Mouse (Mus musculus) urinary bladder, postnatal 10 days (tissue): ENCODE data around the gene Poc1a.

Source experiments
- DNase-seq: peaks from one replicate; pipeline ENCODE4 v3.0.0; 2022; ENCODE audit warnings: low spot score

Gene Poc1a

DNA sequence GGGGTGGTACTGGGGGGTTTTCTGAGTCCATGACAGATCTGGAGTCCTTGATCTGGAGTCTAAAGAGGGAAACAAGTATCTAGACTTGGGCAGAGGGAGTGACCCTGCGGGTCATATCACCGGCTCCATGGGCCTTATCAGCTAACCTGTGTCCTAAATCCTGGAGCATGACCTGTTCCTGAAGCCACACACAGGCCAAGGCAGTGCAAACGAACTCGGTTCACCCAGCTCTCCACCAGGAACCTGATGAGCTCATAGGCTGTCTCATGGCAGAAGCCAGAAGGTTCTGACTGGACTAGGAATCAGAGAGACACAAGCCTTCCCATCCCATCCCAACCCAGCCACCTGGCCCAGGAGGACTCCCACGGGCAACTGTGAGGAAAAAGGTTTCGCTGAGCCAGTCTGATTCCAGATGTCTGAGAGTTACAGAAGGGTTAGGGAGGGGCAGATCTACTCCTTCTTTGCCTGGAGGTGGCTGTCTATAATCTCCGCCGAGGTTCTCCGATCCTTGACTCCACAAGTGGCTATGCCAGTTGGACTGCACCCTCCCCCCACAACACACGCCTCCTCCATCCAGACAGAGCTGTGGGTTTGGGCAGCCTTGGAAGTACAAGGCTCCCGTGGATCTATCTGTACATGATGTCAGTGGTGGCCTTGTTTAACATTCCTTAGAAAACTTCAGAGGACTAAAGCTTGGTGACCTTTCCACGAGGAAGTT lies 15.3 kb upstream of the Poc1a start:
- DNase-seq, result no peak

DNA sequence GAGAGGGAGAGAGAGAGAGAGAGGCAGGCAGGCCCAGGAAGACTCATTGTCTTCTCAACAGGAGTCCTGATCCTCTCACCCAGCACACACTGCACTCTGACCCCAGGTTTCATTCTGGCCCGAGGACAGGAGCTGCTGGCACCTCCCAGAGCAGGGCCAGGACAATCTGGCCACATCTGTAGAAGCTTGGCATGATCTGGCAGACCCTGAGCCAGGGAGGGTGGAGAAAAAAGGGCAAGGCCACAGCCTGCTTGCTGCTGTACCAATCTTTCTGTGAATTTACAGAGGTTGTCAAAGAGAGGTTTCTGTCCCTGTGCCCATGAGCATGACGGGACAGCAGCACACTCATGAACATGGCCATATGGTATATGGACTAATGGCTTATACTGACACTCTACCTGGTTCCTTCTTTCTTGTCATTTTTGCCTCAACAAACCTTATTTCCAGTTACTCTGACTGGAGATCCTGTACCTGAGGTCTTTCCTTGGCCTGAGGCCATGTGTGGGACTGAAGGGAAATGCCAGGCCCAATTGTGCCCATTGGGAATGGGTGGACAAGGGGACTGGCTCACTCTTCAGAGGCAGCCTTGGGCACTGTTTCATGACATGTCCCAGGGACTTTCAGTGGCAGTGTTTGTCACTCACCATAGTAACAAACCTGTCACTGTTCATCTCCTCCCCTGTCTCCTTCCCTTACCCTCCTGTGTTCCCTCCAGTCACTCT lies 13.8 kb upstream of the Poc1a start:
- no peak for DNase-seq

DNA sequence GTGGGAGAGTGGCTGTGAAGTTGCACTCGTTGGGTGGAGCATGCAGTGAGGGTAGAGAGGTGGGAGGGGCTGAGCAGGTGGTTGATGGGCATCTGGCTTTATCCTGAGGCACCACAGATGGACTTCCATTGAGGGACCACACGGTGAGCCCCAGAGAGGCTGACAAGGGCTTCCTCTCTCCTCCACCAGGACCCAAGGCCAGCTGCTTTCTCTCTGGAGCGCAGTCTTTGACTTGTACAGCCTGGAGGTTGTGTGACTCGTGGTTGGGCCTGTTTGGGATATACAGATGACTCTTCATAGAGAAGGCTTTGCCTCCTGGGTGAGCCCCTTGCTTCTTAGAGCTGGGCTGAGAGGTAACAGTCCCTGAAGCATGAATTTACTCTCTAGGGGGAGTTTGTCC lies 12.4 kb upstream of the Poc1a start:
- DNase-seq, result no peak

DNA sequence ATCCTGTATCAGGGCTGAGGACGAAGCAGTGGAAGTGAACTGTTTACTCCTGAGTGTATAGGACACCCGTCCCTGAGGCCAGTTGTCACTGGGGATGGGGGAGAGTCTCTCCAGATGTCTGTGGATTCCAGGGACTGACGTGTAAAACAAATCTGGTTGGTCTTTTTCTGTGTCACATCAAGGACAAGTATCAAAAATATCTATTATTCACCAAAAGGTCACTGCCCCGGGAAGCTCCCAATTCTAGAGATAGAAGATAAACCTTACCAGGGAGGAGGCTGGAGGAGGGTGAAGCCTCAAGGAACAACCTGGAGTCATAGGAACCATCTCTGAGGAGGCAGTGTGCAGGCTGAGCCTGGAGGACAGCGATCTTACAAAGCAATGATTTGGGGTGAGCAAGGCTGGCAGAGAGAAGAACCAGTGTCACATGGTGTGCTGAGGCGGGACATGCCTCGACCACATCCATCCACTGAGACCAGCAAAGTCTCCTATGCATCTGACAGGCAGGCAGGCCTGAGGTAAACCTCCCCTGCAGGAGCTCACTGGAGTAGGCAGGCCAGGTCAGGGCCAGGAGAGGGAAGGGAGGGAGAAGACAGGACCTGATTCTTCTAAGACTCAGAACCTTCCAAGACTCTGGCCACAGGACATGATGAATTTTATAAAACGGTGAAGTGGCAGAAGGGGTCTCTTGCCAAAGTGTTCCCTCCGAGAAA lies 11.6 kb upstream of the Poc1a start:
- DNase-seq, result no peak

DNA sequence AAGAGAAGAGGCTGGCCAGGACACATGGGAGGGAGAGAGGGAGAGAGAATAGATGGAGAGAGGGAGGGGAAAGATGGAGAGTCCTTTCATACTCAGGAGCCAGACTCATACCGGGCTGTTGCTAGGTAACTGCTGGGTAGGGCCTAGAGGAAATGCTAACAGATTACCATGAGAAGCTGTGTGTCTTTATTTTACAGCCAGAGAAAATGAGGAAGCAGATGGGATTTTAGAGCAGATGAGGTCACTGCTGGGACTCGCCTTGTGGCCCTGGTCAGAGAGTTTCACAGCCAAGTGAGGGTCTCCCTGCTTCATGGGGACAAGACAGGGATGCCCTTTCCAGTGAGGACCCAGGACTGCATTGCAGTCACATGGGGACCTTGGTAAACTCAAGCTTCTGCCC lies 11.0 kb upstream of the Poc1a start:
- DNase-seq, result no peak

DNA sequence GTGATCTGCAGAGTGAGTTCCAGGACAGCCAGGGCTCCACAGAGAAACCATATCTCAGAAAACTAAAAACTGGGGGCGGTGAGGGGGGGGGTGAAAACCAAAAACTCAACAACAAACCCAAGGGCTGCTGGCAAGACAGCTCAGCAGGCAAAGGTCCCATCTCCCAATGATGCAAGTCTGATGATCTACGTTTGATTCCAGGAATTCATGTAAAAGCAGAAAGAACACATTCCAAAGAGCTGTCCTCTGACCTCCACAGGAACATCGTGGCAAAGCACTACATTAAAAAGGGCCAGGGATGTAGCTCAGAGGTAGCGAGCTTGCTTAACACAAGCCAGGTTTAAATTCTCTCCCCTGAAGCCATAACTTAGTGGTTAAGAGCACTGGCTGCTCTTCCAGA lies 10.2 kb upstream of the Poc1a start:
- no peak for DNase-seq

DNA sequence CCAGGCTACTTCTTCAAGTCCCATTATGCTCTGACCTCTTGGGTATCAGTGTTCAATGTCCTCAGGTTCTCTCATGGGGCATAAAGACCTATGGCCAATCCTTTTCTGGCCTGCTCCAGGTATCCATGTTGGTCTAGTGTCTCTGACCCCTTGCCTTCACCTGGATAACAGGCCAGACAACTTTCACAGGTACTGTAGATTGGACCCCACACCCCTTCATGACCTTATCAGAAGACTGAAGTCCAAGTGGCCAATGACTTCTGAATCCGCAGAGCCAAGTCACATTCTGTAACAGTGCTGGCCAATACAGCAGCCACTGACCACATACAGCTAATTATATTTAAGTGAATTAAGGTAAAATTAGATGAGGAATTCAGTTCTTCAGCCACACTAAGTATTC lies 8.6 kb upstream of the Poc1a start:
- no peak for DNase-seq

DNA sequence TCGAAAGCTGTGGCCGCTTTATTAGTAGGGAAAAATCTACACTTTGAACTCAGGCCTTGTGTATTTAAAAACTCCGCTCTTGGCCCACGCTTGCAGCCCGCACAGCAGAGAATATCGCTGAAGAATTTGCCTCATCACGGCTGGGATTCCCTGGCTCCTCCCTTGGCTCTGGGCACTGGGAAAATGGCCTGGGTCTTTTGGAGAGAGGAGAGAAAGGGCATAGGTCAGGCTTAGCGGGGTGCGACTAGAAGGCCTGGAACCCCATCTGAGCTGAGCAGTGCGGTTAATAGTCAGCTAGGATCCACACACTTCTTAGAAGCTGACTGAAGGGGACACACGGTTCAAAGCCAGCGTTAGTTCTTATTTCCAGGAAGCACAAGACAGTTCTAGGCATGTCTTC lies 7.6 kb upstream of the Poc1a start:
- DNase-seq, result no peak

DNA sequence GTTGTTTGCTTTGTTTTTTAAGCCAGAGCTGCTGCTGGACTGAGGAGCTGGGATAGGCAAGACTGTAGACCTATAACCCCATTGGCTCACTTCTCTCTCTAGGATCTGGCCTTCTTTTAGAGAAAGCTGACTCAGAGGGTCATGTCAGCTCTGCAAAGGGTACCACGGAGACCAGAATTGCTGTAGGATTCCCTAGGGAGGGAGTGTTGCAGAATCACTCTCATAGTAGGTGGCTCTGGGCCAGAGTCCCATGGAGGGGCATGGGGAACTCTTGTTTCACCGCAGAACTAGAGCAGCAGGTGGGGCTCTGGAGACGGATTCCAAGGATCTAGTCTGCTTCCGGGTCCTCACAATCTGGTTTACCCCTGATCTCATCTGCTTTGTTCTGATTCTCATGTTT lies 7.1 kb upstream of the Poc1a start:
- DNase-seq, result no peak

DNA sequence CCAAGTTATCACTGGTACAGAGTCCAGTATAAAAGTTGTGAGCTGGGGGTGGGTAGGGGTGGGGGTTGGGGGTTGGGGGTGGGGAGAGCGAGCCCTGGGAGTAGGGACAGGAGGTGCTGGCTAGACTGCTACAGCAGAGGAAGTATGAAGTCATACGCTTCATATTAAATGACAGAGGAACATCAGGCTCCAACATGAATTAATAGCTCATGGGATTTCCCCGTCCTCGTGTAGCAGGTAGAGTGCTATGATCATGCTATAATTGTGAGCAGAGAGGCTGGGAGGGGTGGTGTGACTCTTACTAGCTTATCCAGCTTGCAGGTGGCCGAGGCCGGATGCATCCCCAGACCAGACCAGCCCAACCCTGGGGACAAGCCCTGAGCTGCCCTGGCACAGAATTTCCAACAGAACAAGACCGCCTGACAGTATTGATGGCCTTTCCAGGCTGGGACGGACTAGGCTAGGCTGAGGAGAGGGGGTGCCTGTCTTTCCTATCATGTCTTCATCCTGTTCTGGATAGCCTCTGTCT lies 6.1 kb upstream of the Poc1a start:
- no peak for DNase-seq

DNA sequence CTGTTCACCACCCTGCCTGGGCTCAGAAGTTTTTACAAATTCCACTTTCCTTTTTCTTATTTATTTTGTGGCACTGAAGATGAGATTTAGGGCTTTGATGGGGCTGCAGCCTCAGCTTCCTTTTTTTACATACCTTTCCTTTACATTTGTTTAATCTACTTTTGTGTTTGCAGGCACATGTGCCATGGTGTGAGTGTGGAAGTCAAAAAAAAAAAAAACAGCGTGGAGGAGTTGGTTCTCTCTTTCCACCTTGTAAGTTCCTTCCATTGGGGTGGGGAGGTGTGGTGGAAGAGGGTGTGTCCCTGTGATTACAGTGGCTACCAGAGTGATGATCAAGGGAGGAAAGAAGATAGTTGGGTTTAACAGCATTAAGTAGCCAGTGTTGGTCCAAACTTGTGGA lies 5.1 kb upstream of the Poc1a start:
- DNase-seq, result no peak

DNA sequence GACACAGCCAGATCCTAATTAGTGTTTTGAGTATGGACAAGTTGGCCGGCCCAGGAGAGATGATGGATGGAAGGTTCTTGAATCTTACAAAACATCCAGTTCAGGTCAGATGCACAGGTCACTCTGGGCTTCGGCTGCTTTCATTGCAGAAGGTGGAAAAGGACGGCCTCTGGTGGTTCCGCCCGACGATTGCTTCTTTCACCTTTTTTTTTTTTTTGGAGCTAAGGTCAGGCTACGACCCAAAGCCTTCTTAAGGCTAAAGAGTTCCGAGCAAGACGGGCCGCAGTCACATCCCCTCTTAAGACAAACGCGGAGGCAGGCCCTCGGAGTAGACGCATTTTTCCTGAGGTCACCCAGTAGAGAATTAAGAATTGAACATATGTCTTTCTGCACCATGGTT lies 475 bp upstream of the Poc1a start:
- no peak for DNase-seq

DNA sequence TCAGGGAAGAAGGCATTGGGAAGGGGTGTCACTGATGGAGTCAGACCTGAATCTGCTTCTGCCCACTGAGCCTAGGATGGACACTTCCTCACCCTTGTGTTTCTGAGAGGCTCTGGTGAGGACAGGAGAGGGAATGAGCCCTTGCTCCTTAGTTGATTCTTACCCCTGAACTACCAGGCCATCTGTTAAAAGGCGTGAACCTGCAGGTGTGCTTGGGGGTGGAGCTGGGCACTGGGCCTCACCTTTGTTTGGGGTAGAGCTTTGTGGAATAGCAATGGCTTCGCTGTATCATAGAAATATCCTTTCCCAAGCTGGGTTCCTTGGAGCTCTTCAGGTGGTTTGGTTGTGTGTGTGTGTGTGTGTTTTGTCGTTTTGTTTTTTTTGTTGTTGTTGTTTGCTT lies 1.2 kb downstream of the Poc1a start:
- DNase-seq, result no peak

DNA sequence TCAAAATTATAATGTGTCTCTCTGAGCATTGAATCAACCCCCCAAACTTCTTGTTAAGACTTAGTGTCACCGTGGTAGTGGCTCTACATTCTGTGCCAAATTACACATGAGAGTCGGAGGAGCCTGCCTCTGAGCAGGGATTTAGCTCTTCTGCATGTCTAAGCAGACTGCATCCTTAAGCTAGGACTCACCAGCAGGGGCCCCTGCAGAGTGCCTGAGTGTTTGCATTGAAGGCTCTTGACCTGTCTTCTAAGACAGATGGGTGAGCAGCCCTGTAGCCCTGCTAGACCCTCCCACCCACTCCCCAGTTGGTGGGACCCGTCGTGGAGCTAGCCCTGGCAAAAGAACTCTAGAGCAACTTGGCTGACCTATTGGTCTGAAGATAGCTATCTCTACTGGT lies 6.3 kb downstream of the Poc1a start:
- DNase-seq, result no peak

DNA sequence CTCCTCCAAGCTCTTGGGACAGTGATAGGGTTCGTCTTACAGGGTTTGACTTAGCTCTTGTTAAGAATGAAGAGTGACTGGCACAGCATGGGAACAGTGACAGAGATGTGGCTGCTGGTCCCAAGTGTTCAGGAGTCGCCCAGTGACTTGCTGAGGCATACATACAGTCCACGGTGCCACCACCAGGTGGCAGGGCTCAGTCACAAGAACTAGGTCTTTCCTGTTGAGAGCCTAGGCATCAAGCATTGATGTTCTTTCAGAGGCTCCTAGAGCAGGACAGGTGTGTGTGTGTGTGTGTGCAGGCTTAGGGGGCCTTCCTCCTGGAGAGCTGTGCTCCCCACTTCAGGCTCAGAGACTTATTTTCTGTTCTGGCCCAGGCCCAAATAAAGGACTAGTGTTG lies 8.0 kb downstream of the Poc1a start:
- no peak for DNase-seq

DNA sequence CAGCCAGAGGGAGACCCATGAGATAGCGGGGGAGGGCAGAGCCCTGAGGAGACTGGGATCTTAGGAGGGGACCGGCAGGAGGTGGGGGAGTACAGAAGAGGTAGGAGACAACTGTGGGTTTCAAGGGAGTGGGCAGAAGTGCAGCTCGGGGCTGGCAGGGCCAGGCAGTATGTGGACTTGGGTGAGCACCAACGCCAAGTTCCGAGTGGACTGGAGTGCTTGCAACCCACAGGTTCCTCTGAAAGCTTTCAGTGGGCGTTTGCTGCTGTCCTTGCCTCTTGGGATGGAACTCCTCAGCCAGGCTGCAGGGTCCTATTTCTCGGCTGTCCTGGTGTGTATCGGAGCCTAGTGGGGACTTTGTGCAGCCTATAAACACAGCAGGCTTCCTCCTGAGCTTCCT lies 9.0 kb downstream of the Poc1a start:
- no peak for DNase-seq

DNA sequence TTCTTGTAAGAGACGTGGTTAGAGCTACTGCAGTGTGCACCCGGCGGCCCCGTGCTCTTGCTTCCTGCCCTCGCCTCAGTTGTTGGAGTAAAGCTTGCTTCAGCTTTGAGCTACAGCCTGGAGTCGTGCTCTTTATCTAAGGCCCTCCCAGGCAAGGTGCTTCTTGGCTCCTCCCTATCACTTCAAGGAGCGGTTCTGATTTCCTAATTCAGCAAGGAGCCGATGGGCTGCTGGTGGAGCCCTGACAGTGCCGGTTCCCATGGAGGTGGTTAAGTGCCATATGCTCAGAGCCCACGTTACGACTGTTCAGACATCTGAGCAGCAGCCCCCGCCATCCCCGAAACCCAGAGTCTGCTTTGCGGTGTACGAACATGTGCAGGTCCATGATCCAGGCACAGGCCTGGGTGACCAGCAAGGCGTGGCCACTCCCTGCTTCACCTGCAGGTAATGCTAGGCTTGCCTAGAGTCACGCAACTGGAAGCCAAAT lies 9.8 kb downstream of the Poc1a start:
- no peak for DNase-seq

DNA sequence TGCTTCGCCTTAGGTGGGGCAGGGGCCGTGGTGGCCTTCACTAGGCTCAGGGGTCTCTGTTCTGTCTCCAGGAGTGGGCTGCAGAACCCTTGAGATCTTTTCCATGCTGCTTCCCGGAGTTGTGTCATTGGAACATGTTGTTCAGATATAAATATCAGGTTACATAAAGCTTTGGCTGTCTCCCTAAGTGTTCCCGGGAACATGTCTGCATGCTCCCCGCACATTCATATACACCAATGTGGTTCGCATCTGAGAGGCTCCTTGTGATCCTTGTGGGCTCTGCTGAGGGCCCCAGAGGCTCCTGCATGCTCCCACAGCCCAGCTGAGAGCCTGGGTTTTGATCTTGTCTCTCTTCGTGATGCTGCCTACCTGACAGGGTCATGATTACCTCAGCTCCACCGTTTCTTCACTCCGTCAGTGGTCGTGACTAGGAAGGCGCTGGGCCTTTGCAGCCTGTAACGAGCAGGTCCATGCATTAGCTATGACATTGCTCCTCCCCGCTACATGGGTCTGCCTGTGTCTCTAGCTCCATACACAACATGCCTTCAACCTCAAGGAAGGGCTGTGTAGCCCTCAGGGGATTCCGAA lies 12.8 kb downstream of the Poc1a start:
- no peak for DNase-seq

DNA sequence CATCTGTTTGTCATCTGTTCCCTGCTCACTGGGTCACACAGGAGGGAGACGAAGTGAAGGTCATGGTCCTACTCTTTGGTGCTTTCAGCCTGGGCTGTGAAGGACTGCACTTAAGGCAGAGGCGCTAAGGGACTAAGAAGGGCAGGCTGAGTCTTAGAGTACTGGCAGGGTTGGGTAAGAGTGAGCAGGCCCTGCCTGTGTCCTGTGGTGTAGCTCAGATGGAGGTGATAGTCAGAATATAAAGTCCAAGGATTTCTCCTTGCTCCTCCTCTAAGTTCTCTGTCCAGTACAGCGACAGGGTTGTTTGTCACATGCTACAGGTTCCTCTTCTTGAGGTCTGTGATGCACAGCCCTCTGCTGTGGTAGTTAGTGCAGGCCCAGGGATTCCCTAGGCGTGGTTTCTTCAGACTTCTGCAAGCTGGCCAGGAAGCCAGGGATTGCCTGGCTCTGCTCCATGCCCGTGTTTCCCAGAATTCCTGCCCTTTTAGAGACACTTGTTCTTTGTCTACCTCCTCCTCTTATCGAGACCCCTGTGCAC lies 15.8 kb downstream of the Poc1a start:
- DNase-seq, result no peak

DNA sequence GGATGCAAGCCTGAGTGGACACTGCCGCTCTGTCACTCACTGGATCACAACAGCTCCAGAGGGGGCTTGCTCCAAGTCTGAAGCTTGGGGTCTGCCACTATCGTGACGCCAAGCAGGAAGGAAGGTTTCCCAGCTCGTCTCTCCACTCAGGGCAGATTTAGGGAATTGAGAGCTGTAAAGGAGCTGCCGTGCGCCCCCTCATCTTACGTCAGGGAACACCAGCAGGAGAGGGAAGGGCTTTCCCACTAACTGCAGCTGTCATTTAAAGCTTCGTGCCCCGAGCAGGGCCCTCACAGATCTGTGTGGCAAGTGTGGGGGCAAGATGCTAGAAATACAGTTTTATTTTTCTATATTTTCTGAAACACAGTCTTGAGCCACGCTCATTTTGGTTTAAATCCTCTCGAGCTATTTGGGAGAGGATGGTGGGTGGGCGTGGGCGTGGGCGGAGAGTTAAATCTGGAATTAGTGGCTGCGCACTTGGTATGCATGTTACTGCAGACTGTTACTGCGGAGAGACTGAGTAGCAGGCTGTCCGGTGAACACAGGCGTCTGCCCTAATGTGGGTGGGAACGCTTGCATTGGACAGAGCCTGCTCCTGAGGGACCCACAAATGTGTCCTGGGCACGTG lies 19.4 kb downstream of the Poc1a start:
- no peak for DNase-seq

DNA sequence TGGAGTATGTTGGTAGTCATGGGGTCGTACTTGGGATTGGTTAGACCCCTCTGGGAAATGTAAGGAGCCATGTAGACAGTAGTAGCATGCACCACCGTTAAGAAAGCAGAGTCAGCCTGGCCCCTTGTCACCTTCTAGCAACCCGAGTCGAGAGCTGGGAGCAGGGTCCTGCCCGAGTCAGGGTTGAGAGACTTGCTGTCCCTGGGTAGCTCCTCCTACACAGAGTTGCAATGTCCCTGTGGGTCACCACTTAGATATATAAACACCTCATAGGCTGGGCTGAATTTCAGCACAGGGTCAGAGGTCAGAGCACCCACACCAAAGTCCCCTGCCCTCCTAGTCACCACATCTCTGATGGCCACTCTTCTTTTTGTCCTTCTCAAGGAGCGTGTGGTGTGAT lies 20.1 kb downstream of the Poc1a start:
- no peak for DNase-seq
